Mouse (Mus musculus) cerebellum, adult (tissue): ENCODE measurements at regions not wholly inside any gene's neighbourhood (a gene's known extent, or its start where the extent isn't known, plus 50 kb on each side); places are given as distances from the start of the nearest gene placed in this dataset.

Experiments
- ATAC-seq: cut with Nextera tagmentation; 2 replicates; pipeline ENCODE4 v1.9.2; 2017; ENCODE audit warnings: mild to moderate bottlenecking, moderate library complexity, mixed read lengths; ENCODE audit not compliant: insufficient number of reproducible peaks, low FRiP score, low TSS enrichment

- ATAC-seq = no peak
These were observed 321.0 kb upstream of the Rnaseh2b start for GRCm38 (mm10) chr14:61971100-61972088.

GRCm38 (mm10) chr14:61975301-61975732, 317.1 kb upstream of the Rnaseh2b start:
- no peak for ATAC-seq

GRCm38 (mm10) chr14:61980581-61980980, 311.8 kb upstream of the Rnaseh2b start:
- ATAC-seq = no peak

GRCm38 (mm10) chr14:61985575-61985974, 306.8 kb upstream of the Rnaseh2b start:
- no peak for ATAC-seq

- ATAC-seq = no peak
These were observed 306.2 kb upstream of the Rnaseh2b start for GRCm38 (mm10) chr14:61986203-61986602.

- ATAC-seq = no peak
These were observed 297.1 kb upstream of the Rnaseh2b start for GRCm38 (mm10) chr14:61995253-61995652.

- no peak for ATAC-seq
These were observed 294.7 kb upstream of the Rnaseh2b start for GRCm38 (mm10) chr14:61997736-61998135.

GRCm38 (mm10) chr14:61998259-61998658, 294.1 kb upstream of the Rnaseh2b start:
- no peak for ATAC-seq

GRCm38 (mm10) chr14:62001481-62001949, 290.9 kb upstream of the Rnaseh2b start:
- ATAC-seq = no peak

- no peak for ATAC-seq
These were observed 290.3 kb upstream of the Rnaseh2b start for GRCm38 (mm10) chr14:62002131-62002530.

GRCm38 (mm10) chr14:62003013-62003781, 289.2 kb upstream of the Rnaseh2b start:
- no peak for ATAC-seq

GRCm38 (mm10) chr14:62003797-62004196, 288.6 kb upstream of the Rnaseh2b start:
- no peak for ATAC-seq

- ATAC-seq = no peak
These were observed 283.7 kb upstream of the Rnaseh2b start for GRCm38 (mm10) chr14:62008707-62009106.

- ATAC-seq = no peak
These were observed 273.6 kb upstream of the Rnaseh2b start for GRCm38 (mm10) chr14:62018804-62019203.

- no peak for ATAC-seq
These were observed 271.4 kb upstream of the Rnaseh2b start for GRCm38 (mm10) chr14:62020996-62021395.

GRCm38 (mm10) chr14:62022193-62022592, 270.2 kb upstream of the Rnaseh2b start:
- no peak for ATAC-seq

- no peak for ATAC-seq
These were observed 269.4 kb upstream of the Rnaseh2b start for GRCm38 (mm10) chr14:62023022-62023421.

GRCm38 (mm10) chr14:62027751-62028279, 264.6 kb upstream of the Rnaseh2b start:
- no peak for ATAC-seq

GRCm38 (mm10) chr14:62030059-62030458, 262.3 kb upstream of the Rnaseh2b start:
- no peak for ATAC-seq

GRCm38 (mm10) chr14:62033661-62034060, 258.7 kb upstream of the Rnaseh2b start:
- no peak for ATAC-seq

GRCm38 (mm10) chr14:62034664-62035063, 257.7 kb upstream of the Rnaseh2b start:
- no peak for ATAC-seq
